Mouse (Mus musculus) megakaryocyte-erythroid progenitor cell, adult 5 weeks (primary cell): ENCODE data around the gene Ccdc78. TPM values are rescaled to one million over a fixed set of nuclear protein-coding genes. Genes with fewer than 3 reads are reported as not detected.

Experiments
- polyA plus RNA-seq: library from polyadenylated mRNA; stranded (reverse); fragments of >175 nt; gene quantifications from 2 replicates; pipeline ENCODE4 v1.2.3, GENCODE M21; 2012

Gene Ccdc78
- 0.11 TPM in 1 of 2 replicates, not detected in the other for polyA plus RNA-seq

DNA sequence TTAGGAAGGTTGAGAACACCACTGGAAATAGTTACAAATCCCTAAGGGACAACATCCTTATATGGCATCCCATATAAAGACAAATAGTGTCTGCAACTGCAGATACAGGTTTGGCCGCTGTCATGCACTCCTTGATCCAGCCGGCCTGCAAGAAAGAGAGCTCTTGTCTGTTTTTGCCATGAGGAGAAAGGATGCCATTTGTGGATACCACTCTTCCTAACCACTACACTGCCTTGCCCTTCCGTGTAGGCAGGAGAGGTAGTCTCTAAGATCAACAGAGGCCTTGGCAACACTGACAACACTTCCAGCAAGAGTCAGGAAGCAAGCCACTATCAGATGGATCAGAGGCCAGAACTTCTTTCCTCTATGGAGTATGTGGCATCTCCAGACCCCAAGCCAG is at the start of gene Ccdc78:
TSS of gene Ccdc78 (plus strand) at position 301 of the 400 bp plus-strand sequence.

DNA sequence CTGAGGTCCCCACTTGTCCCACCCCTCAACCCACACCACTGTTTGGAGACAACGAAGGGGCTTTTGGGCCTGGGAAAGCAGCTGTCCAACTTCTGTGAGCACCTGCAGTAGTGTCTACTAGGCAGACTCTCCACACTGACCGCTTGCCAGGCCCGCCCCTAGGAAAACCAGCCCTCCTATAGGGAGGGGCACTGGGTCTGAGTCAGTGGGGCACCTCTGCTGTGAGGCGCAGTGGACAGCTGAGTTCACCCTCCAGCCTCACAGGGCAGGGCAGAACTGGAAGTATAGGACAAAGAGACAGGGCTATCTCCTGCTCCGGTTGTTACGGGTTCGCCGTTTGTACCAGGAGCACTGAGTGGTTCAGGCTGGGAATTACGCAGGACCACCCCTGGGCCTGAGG is 32.1 kb upstream of the Ccdc78 start, which contains the start of gene Msln:
TSS of gene Msln (minus strand) at position 138 of the 400 bp plus-strand sequence.

DNA sequence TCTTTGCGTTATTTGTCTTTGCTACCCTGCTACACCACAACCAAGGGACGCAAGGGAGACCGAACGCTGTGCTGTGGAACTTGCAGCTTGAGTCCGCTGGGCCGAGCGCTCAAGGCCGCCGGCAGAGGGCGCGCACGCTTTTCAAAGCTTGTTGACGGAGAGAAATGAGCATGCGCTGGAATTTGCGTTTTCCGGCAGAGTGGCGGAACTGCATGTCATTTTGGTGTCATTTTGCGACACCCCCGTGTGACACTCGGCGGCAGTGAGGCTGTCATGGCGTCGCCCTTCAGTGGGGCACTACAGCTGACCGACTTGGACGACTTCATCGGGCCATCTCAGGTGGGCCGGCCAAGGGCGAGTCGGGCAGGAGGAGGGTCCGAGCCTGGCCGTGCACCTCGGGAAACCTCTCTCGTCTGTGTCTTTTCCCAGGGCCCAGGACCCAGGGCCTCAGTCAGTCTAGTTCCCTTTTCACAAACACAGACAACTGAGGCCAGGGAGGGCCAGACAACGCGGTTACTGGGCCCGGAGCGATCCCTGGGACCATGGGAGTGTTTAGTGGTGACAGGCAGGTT is 12.7 kb upstream of the Ccdc78 start, which contains the start of gene Narfl:
TSS of gene Narfl (plus strand) at position 228 of the 572 bp plus-strand sequence.

GRCm38 (mm10) chr17:25785281-25785745 is 1.1 kb upstream of the Ccdc78 start, which contains the start of gene Haghl:
Gene Haghl (minus strand): TSS chr17:25785673.

GRCm38 (mm10) chr17:25792615-25793014 is 6.2 kb downstream of the Ccdc78 start, which contains the start of gene Fam173a:
Gene Fam173a (minus strand): TSS chr17:25792901.

GRCm38 (mm10) chr17:25795609-25796092 is 9.3 kb downstream of the Ccdc78 start, which contains the start of gene AC134908.4:
Gene AC134908.4 (minus strand): TSS chr17:25795659.

GRCm38 (mm10) chr17:25796951-25797369 is 10.6 kb downstream of the Ccdc78 start, which contains the start of gene Metrn:
Gene Metrn (minus strand): TSS chr17:25797136.

DNA sequence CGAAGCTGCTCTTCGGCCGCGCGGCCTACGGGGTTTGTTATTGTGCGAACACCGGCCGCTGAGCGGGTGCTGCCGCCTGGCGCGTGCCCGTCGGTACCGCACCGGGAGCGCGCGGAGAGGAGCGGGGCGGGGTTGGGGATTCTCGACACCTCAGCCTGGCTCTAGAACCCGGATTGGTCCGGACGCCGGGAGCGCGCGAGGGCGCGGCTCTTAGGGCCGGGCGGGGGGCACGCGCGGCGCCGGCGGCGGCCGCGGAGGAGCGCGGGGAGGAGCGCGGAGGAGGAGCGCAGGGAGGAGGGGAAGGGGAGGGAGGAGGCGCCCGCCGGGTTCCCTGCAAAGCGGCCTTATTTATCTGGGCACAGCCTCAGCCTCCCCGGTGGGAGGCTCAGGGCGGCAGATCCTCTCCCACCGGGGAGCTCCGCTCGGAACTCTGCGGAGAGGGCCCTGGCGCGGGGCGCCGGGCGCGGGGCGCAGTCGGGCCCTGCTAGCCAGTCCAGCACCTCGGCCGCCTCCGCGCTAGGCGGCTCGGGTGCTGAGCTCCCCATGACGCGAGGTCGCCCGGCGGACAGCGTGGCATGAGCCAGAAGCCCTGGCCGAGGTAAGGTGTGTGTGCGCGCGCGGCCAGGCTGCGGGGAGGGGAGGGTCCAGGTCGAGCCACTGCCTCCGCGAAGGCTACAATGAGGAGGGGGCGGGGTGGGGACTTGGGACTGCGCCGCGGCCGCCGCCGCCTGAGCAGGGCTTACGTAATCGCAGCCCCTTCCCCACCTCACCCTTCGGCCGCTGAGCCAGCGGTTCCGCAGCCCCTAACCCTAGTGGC is 22.6 kb downstream of the Ccdc78 start, which contains the start of gene Fbxl16:
TSS of gene Fbxl16 (plus strand) at position 297 of the 817 bp plus-strand sequence.

DNA sequence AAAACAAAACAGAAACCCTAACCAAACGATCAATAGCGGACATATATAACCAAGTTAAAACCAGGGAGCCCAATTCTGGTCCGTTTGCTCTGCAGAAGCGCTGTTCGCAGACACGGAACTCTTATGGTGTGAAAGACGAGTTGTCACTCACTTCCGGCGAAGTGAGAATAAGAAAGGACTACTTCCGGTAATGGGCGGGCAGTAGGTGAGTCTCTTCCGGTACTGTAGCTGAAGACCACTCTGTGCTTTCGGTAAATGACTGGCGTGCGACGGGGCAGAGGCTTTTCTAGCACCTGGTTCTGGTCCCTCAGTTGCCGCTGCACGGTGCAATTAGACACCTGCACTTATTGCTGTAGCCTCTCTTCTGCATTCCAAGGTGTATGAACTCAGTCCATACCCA is 37.1 kb downstream of the Ccdc78 start, which contains the start of gene Wdr24:
TSS of gene Wdr24 (plus strand) at position 176 of the 400 bp plus-strand sequence.

DNA sequence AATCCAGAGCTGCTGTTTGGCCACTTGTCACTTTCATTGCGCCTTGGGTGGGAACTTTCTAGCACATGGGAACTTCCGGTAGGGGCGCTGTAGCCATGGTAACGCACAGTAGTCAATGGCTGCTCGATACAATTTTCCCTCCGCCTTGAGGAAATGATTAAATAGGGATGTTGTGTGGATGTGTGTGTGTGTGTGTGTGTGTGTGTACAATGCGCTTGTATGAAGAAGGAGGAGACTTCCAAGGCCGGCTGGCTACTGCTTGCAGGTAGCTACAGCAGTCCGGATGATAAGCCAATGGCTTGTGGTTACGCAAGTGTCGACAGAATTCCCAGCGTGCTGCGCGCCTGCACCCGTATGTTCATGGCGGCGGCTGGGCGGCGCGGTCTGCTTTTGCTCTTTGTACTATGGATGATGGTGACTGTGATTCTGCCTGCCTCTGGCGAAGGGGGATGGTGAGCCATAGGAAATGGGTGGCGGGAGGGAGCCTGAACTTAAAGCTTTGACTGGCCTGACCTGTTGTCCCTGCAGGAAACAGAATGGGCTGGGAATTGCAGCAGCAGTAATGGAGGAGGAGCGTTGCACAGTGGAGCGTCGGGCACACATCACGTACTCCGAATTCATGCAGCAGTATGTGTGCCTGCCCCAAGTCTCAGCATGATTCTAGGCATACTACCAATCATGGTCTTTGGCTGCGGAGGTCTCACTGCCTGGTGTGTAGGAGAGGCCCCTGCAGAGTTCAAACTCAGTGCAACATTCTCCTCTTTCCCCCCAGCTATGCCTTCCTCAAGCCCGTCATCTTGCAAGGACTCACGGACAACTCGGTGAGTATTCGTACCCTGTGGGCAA is 42.6 kb downstream of the Ccdc78 start, which contains the start of gene Jmjd8:
TSS of gene Jmjd8 (plus strand) at position 156 of the 846 bp plus-strand sequence.

GRCm38 (mm10) chr17:25833291-25833663 is 46.9 kb downstream of the Ccdc78 start, which contains the start of gene Stub1:
Gene Stub1 (minus strand): TSS chr17:25833404.

GRCm38 (mm10) chr17:25837076-25837410 is 50.7 kb downstream of the Ccdc78 start, which contains the start of gene Rhbdl1:
Gene Rhbdl1 (minus strand): TSS chr17:25837295.

Other genes with a start within 250 kb of the Ccdc78 start
- gene Sox8, start 215.9 kb upstream of the Ccdc78 start, polyA plus RNA-seq: 0.63 and 1.7 TPM in 2 replicates
- gene Lmf1, start 207.5 kb upstream of the Ccdc78 start, polyA plus RNA-seq: 37.2 and 46.2 TPM in 2 replicates
- not detected in 2 replicates for gene Gng13, start 69.4 kb upstream of the Ccdc78 start, polyA plus RNA-seq
- gene Chtf18, start 59.2 kb upstream of the Ccdc78 start, polyA plus RNA-seq: 62.0 and 75.4 TPM in 2 replicates
- gene Rpusd1, start 58.9 kb upstream of the Ccdc78 start, polyA plus RNA-seq: 29.2 and 34.8 TPM in 2 replicates
- 0.04 TPM in 1 of 2 replicates, not detected in the other for gene Mslnl, start 50.5 kb upstream of the Ccdc78 start, polyA plus RNA-seq
- gene Msln, start 32.2 kb upstream of the Ccdc78 start, polyA plus RNA-seq: not detected in 2 replicates
- 19.6 and 19.7 TPM in 2 replicates for gene Narfl, start 12.8 kb upstream of the Ccdc78 start, polyA plus RNA-seq
- gene Haghl, start 907 bp upstream of the Ccdc78 start, polyA plus RNA-seq: 28.8 and 33.6 TPM in 2 replicates
- gene Fam173a, start 6.3 kb downstream of the Ccdc78 start, polyA plus RNA-seq: 40.2 and 41.6 TPM in 2 replicates
- not detected in 2 replicates for gene AC134908.4, start 9.1 kb downstream of the Ccdc78 start, polyA plus RNA-seq
- gene Metrn, start 10.6 kb downstream of the Ccdc78 start, polyA plus RNA-seq: 132 and 135 TPM in 2 replicates
- gene Fbxl16, start 22.5 kb downstream of the Ccdc78 start, polyA plus RNA-seq: 0.12 and 0.13 TPM in 2 replicates
- 8.2 and 8.6 TPM in 2 replicates for gene Wdr24, start 37.0 kb downstream of the Ccdc78 start, polyA plus RNA-seq
- gene Jmjd8, start 42.3 kb downstream of the Ccdc78 start, polyA plus RNA-seq: 9.7 and 11.1 TPM in 2 replicates
- gene Stub1, start 46.8 kb downstream of the Ccdc78 start, polyA plus RNA-seq: 153 and 162 TPM in 2 replicates
- 2.0 and 2.5 TPM in 2 replicates for gene Rhbdl1, start 50.7 kb downstream of the Ccdc78 start, polyA plus RNA-seq
- gene Gm20683, start 55.2 kb downstream of the Ccdc78 start, polyA plus RNA-seq: 9.8 and 11.1 TPM in 2 replicates
- 116 and 144 TPM in 2 replicates for gene Rhot2, start 58.3 kb downstream of the Ccdc78 start, polyA plus RNA-seq
- gene Wdr90, start 74.9 kb downstream of the Ccdc78 start, polyA plus RNA-seq: 25.5 and 31.2 TPM in 2 replicates
- 137 and 165 TPM in 2 replicates for gene Mcrip2, start 82.2 kb downstream of the Ccdc78 start, polyA plus RNA-seq
- 49.6 and 51.3 TPM in 2 replicates for gene Mettl26, start 88.5 kb downstream of the Ccdc78 start, polyA plus RNA-seq
- 3.7 and 7.4 TPM in 2 replicates for gene Wfikkn1, start 94.3 kb downstream of the Ccdc78 start, polyA plus RNA-seq
- 11.1 and 12.9 TPM in 2 replicates for gene Rab40c, start 133.1 kb downstream of the Ccdc78 start, polyA plus RNA-seq
- 135 and 143 TPM in 2 replicates for gene Pigq, start 158.4 kb downstream of the Ccdc78 start, polyA plus RNA-seq
- gene Nhlrc4, start 158.4 kb downstream of the Ccdc78 start, polyA plus RNA-seq: 0.50 TPM in 1 of 2 replicates, not detected in the other
- 0.02 and 0.04 TPM in 2 replicates for gene A930017K11Rik, start 166.0 kb downstream of the Ccdc78 start, polyA plus RNA-seq
- gene Capn15, start 199.2 kb downstream of the Ccdc78 start, polyA plus RNA-seq: 46.0 and 55.2 TPM in 2 replicates